Mouse (Mus musculus) erythroblast, embryonic 14.5 days (primary cell): ENCODE data around the gene Lasp1. TPM values are rescaled to one million over a fixed set of nuclear protein-coding genes. Genes with fewer than 3 reads are reported as not detected.
"Not testable (repeated sequence)": the region's sequence is repeated elsewhere in the genome, so short reads cannot be mapped to it uniquely, and the experiment has no call there.

Source experiments
- H3K27me3 ChIP-seq: 2 replicates; pipeline ENCODE4 v1.6.1; 2012; ENCODE audit warnings: inconsistent platforms; ENCODE audit not compliant: control insufficient read depth
- H3K36me3 ChIP-seq: 2 replicates; pipeline ENCODE4 v1.6.1; 2012; ENCODE audit warnings: mild to moderate bottlenecking, inconsistent platforms; ENCODE audit not compliant: control insufficient read depth
- H3K4me1 ChIP-seq: 2 replicates; pipeline ENCODE4 v1.6.1; 2012; ENCODE audit warnings: inconsistent platforms; ENCODE audit not compliant: control insufficient read depth
- H3K4me3 ChIP-seq: replicated peaks from 2 replicates; pipeline ENCODE3; 2012; ENCODE audit warnings: moderate library complexity, mild to moderate bottlenecking, inconsistent platforms
- H3K9me3 ChIP-seq: 2 replicates; pipeline ENCODE4 v1.6.1; 2012; ENCODE audit warnings: low read length, inconsistent platforms, mixed read lengths; ENCODE audit not compliant: control insufficient read depth
- GATA1 ChIP-seq: IDR thresholded peaks from 2 replicates; pipeline ENCODE4 v1.6.1; 2012; ENCODE audit warnings: low read length, inconsistent platforms, mixed read lengths
- TAL1 ChIP-seq: IDR thresholded peaks from 3 replicates; pipeline ENCODE4 v1.6.1; 2012; ENCODE audit warnings: low read length, inconsistent platforms, mixed read lengths
- polyA plus RNA-seq: library from polyadenylated mRNA; stranded (reverse); fragments of >175 nt; gene quantifications from 2 replicates; pipeline ENCODE4 v1.2.3, GENCODE M21; 2012

Lasp1 gene
- polyA plus RNA-seq, 1 experiment: 0.56 TPM

GRCm38 (mm10) chr11:97829365-97829764, 30.6 kb downstream of the Lasp1 start:
- Histone ChIP-seq H3K9me3 (no peaks in the 10 kb centered on the region), H3K27me3 (no peaks in the 10 kb centered on the region), H3K4me1 (no peaks in the 10 kb centered on the region; the same call in 1 of the 2 replicates), H3K4me3 (no peak overlapping the region), H3K36me3 (peaks cover 14% of the 10 kb centered on the region)
- no peak for TF ChIP-seq TAL1
- TF ChIP-seq GATA1: no peak

DNA sequence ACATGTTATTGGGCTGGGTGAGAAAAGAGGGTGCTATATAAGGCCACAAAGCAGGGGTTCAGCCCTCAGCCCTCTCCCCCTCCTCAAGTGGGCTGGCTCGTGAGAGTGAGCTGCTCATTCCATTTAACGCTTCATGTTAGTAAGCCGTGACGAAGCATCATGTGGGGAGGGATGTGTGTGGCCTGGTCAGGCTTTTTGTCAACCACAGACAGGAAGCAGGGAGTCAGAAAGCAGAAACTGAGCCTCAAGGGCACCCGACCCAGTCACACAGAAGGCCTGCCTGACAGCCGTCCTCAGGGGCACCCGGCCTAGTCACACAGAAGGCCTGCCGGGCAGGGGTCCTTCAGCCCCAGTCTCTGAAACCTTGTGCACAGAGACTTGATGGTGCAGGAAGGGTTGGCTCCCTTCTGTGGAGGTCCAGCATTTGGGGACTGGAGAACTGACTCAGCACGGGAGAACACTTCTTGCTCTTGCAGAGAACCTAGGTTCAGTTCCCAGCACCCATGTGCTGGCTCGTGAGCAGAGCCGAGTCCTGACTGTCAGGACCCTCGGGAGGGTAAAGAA, 31.2 kb downstream of the Lasp1 start:
- H3K9me3 ChIP-seq: no peaks in the 10 kb centered on the region
- H3K4me3 ChIP-seq: no peak overlapping the region
- H3K4me1 ChIP-seq: no peaks in the 10 kb centered on the region; the same call in 1 of the 2 replicates
- TF ChIP-seq GATA1: no peak
- TF ChIP-seq TAL1: no peak
- peaks cover 17% of the 10 kb centered on the region for H3K36me3 ChIP-seq
- no peaks in the 10 kb centered on the region for H3K27me3 ChIP-seq

DNA sequence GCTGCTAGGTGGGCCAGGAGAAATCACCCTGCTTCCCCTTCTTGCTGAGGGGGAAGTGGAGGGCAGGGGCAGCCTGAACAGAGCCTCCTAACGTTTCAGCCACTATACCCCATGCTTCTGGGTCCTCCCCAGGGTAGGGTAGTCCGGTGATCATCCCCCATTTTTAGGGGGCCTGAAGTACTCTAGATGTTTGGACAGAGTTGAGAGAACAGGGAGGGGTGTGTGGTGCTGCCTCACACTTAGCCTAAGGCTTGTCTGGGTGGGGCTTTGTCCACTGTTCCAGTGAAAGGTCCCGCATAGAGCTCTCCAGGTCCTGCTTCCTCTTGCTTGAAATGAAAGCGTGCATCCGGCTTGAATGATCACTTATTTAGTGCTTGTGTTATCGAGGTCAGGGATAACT, 31.7 kb downstream of the Lasp1 start:
- peaks cover 15% of the 10 kb centered on the region for H3K36me3 ChIP-seq

GRCm38 (mm10) chr11:97832001-97832400, 33.2 kb downstream of the Lasp1 start:
- H3K36me3 ChIP-seq: peaks cover 23% of the 10 kb centered on the region
- TF ChIP-seq TAL1: no peak
- no peak for TF ChIP-seq GATA1
- no peaks in the 10 kb centered on the region for H3K27me3 ChIP-seq
- no peaks in the 10 kb centered on the region for H3K9me3 ChIP-seq
- peaks cover 2% of the 10 kb centered on the region for H3K4me1 ChIP-seq
- no peak overlapping the region for H3K4me3 ChIP-seq

More for the DNA sequence above, 31.7 kb downstream of the Lasp1 start:
- Histone ChIP-seq H3K27me3 (no peaks in the 10 kb centered on the region), H3K4me3 (no peak overlapping the region), H3K4me1 (no peaks in the 10 kb centered on the region; the same call in 1 of the 2 replicates), H3K9me3 (no peaks in the 10 kb centered on the region)
- TF ChIP-seq GATA1 (no peak), TAL1 (no peak)

- Histone ChIP-seq H3K4me3 (no peak overlapping the region), H3K36me3 (peaks cover 23% of the 10 kb centered on the region), H3K4me1 (peaks cover 12% of the 10 kb centered on the region), H3K9me3 (no peaks in the 10 kb centered on the region), H3K27me3 (no peaks in the 10 kb centered on the region)
- TF ChIP-seq TAL1 (no peak), GATA1 (no peak)
These were observed 34.6 kb downstream of the Lasp1 start for GRCm38 (mm10) chr11:97833352-97833751.

- no peaks in the 10 kb centered on the region for H3K9me3 ChIP-seq
These were observed 37.7 kb downstream of the Lasp1 start for GRCm38 (mm10) chr11:97836541-97836940.

DNA sequence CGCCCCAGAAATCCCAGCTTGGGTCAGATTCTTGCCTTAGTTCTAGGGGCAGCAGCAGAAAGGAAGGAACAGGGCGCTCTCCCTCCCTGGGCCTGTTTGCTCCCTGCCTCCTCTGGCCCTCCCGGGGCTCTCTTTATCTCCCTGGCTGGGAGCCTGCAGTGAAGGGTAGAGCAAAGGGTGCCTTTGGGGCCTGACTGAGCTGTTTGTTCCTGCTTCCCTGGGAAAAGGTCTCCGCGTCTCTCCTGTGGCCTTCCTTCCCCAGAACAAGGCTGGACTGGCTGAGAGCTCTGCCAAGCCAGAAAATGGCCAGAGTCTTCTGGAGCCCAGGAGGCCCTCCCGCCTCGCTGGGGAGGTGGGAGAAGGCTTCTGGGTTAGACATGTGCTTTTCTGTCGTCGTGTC, 38.3 kb downstream of the Lasp1 start:
- not testable (repeated sequence) for H3K9me3 ChIP-seq, H3K4me3 ChIP-seq, H3K27me3 ChIP-seq
- Histone ChIP-seq H3K4me1 (peaks cover 24% of the 10 kb centered on the region), H3K36me3 (peaks cover 23% of the 10 kb centered on the region)

More at GRCm38 (mm10) chr11:97836541-97836940, 37.7 kb downstream of the Lasp1 start:
- no peaks in the 10 kb centered on the region for H3K27me3 ChIP-seq
- H3K36me3 ChIP-seq: peaks cover 23% of the 10 kb centered on the region
- no peak overlapping the region for H3K4me3 ChIP-seq
- H3K4me1 ChIP-seq: peaks cover 24% of the 10 kb centered on the region
- TF ChIP-seq TAL1 (no peak), GATA1 (no peak)

DNA sequence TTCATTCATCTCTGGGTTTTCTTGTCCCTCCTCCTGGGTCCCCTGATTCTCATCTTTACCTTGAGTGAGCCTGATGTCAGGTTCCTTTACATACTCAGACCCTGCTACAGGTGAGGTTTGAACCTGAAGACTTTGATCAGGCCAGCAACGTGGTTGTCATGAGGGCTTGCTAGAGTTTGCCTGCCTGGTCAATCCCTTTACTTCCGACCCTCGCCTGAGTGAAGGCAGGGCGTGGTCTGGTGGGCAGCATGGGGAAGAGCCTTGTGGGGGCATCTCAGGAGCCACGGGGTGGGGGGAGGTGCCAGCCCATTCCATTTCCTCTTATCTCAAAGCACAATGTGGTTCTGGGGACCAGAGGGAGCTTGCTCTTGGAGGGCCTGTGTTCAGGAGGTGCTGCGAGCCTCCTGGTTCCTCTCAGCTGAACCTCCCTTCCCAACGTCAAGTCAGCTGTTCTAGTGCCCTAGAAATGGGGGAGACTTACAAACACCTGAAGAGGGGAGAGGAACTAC, 38.9 kb downstream of the Lasp1 start:
- H3K9me3 ChIP-seq: no peaks in the 10 kb centered on the region
- no peak overlapping the region for H3K4me3 ChIP-seq
- TF ChIP-seq GATA1 (no peak), TAL1 (no peak)
- peaks cover 20% of the 10 kb centered on the region for H3K36me3 ChIP-seq
- H3K4me1 ChIP-seq: peaks cover 24% of the 10 kb centered on the region
- no peaks in the 10 kb centered on the region for H3K27me3 ChIP-seq

- TF ChIP-seq TAL1 (no peak), GATA1 (no peak)
- Histone ChIP-seq H3K36me3 (peaks cover 19% of the 10 kb centered on the region), H3K4me1 (peaks cover 24% of the 10 kb centered on the region), H3K4me3 (no peak overlapping the region), H3K9me3 (no peaks in the 10 kb centered on the region), H3K27me3 (no peaks in the 10 kb centered on the region)
These were observed 40.1 kb downstream of the Lasp1 start for GRCm38 (mm10) chr11:97838779-97839440.

DNA sequence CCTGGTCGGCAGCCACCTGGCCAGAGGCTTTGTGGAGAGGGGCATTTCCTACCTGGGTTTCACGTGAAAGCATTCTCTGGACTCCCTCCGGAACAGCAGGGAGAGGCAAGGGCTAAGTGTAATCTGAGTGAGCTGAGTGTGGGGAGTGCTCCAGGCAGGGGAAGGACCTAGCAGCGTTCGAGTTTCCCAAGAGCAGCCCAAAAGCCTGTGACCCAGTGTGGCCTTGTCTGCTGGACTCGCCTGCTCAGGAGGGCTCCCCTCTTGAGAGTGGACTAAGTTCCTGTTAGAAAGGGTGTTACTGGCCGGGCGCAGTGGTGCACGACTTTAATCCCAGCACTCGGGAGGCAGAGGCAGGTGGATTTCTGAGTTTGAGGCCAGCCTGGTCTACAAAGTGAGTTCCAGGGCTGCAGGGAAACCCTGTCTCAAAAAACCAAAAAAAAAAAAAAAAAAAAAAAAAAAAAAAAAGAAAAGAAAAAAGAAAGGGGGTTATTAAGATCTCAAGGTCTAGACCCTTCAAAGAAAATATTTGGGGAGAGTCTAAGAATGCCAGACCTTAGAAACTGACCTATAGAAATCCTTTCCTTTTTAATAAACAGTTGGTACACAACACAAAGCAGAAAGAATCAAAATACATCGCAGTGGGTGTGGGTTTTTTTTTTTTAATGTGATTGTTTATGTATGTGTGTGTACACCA, 40.8 kb downstream of the Lasp1 start:
- Histone ChIP-seq H3K4me3 (no peak overlapping the region), H3K36me3 (peaks cover 12% of the 10 kb centered on the region), H3K4me1 (peaks cover 24% of the 10 kb centered on the region), H3K27me3 (no peaks in the 10 kb centered on the region), H3K9me3 (no peaks in the 10 kb centered on the region)
- TF ChIP-seq TAL1: no peak
- no peak for TF ChIP-seq GATA1
